Mouse (Mus musculus): ENCODE measurements around the gene Gpx1. TPM values are rescaled to one million over a fixed set of nuclear protein-coding genes. Genes with fewer than 3 reads are reported as not detected.
A peak's percentile ranks its signal among the peaks of the same experiment; 100 is the strongest.

The Gpx1 gene
- total and polyA plus RNA-seq, 2 experiments: 5,348 to 8,357 TPM

GRCm38 (mm10) chr9:108347024-108347423, 8.3 kb downstream of the Gpx1 start:
- 1% methylated on average over 11 of the region's 11 CpGs for WGBS
- H3K27me3 ChIP-seq (ENCODE audit: control insufficient read depth, insufficient read depth, low read length): no peaks in the 10 kb centered on the region
- peaks cover 15% of the 10 kb centered on the region; the same call in 1 of the 2 replicates for H3K79me2 ChIP-seq (ENCODE audit: control insufficient read depth, insufficient read depth, low read length)
- peak overlapping the region; percentile 87 for H3K27ac ChIP-seq (replicated peaks; ENCODE audit: insufficient read depth, low read depth, low read length)
- peak overlapping the region; percentile 77 for H3K9ac ChIP-seq (ENCODE audit: low read depth, low read length)
- H3K36me3 ChIP-seq (ENCODE audit: control insufficient read depth, insufficient read depth, low read length): peaks cover 13% of the 10 kb centered on the region
- peaks cover 24% of the 10 kb centered on the region for H3K4me1 ChIP-seq (ENCODE audit: control insufficient read depth, insufficient read depth, low read length)
- H3K4me3 ChIP-seq (ENCODE audit: insufficient read depth, low read depth, low read length): peak overlapping the region; percentile 98
- no peak for TF ChIP-seq CTCF (IDR thresholded peaks at IDR 0.05; ENCODE audit: low read depth, low read length)
- no peak for TF ChIP-seq POLR2A (IDR thresholded peaks at IDR 0.05; ENCODE audit: extremely low read depth, insufficient read depth, low read length)
- peak; percentile 74 for DNase-seq (ENCODE audit: extremely low read depth, low read depth, low spot score)

GRCm38 (mm10) chr9:108347540-108348289, 9.0 kb downstream of the Gpx1 start, which contains the start of gene Usp4:
Gene Usp4 (plus strand): TSS chr9:108347853.
- Histone ChIP-seq H3K4me1 (ENCODE audit: control insufficient read depth, insufficient read depth, low read length) (peaks cover 24% of the 10 kb centered on the region), H3K4me3 (ENCODE audit: insufficient read depth, low read depth, low read length) (peak within 1 kb of the TSS; percentile 98), H3K36me3 (ENCODE audit: control insufficient read depth, insufficient read depth, low read length) (peaks cover 18% of the 10 kb centered on the region), H3K79me2 (ENCODE audit: control insufficient read depth, insufficient read depth, low read length) (peaks cover 20% of the 10 kb centered on the region), H3K27ac (replicated peaks; ENCODE audit: insufficient read depth, low read depth, low read length) (peak within 1 kb of the TSS; percentile 94), H3K9ac (ENCODE audit: low read depth, low read length) (peak within 1 kb of the TSS; percentile 99), H3K27me3 (ENCODE audit: control insufficient read depth, insufficient read depth, low read length) (no peaks in the 10 kb centered on the region)
- DNase-seq (ENCODE audit: extremely low read depth, low read depth, low spot score): peak; percentile 76
- TF ChIP-seq CTCF (IDR thresholded peaks at IDR 0.05; ENCODE audit: low read depth, low read length) (no peak), POLR2A (IDR thresholded peaks at IDR 0.05; ENCODE audit: extremely low read depth, insufficient read depth, low read length) (peak; percentile 84)
- WGBS: under 1% methylated on average over 75 of the region's 75 CpGs

GRCm38 (mm10) chr9:108348290-108348680, 9.6 kb downstream of the Gpx1 start:
- Histone ChIP-seq H3K4me3 (ENCODE audit: insufficient read depth, low read depth, low read length) (peak overlapping the region; percentile 98), H3K36me3 (ENCODE audit: control insufficient read depth, insufficient read depth, low read length) (peaks cover 23% of the 10 kb centered on the region), H3K9ac (ENCODE audit: low read depth, low read length) (peak overlapping the region; percentile 99), H3K27ac (replicated peaks; ENCODE audit: insufficient read depth, low read depth, low read length) (peak overlapping the region; percentile 94), H3K27me3 (ENCODE audit: control insufficient read depth, insufficient read depth, low read length) (no peaks in the 10 kb centered on the region), H3K4me1 (ENCODE audit: control insufficient read depth, insufficient read depth, low read length) (peaks cover 19% of the 10 kb centered on the region), H3K79me2 (ENCODE audit: control insufficient read depth, insufficient read depth, low read length) (peaks cover 21% of the 10 kb centered on the region)
- TF ChIP-seq POLR2A (IDR thresholded peaks at IDR 0.05; ENCODE audit: extremely low read depth, insufficient read depth, low read length) (no peak), CTCF (IDR thresholded peaks at IDR 0.05; ENCODE audit: low read depth, low read length) (no peak)
- under 1% methylated on average over 14 of the region's 14 CpGs for WGBS
- DNase-seq (ENCODE audit: extremely low read depth, low read depth, low spot score): peak; percentile 43

- H3K27ac ChIP-seq (replicated peaks; ENCODE audit: insufficient read depth, low read depth, low read length): no peak overlapping the region
- no peak for DNase-seq (ENCODE audit: extremely low read depth, low read depth, low spot score)
- WGBS: 85% methylated on average over 4 of the region's 4 CpGs
- no peak for TF ChIP-seq CTCF (IDR thresholded peaks at IDR 0.05; ENCODE audit: low read depth, low read length)
- TF ChIP-seq POLR2A (IDR thresholded peaks at IDR 0.05; ENCODE audit: extremely low read depth, insufficient read depth, low read length): no peak
- peaks cover 8% of the 10 kb centered on the region for H3K4me1 ChIP-seq (ENCODE audit: control insufficient read depth, insufficient read depth, low read length)
- no peak overlapping the region for H3K9ac ChIP-seq (ENCODE audit: low read depth, low read length)
- H3K79me2 ChIP-seq (ENCODE audit: control insufficient read depth, insufficient read depth, low read length): peaks cover 24% of the 10 kb centered on the region
- no peaks in the 10 kb centered on the region for H3K27me3 ChIP-seq (ENCODE audit: control insufficient read depth, insufficient read depth, low read length)
- no peak overlapping the region for H3K4me3 ChIP-seq (ENCODE audit: insufficient read depth, low read depth, low read length)
- peaks cover 34% of the 10 kb centered on the region for H3K36me3 ChIP-seq (ENCODE audit: control insufficient read depth, insufficient read depth, low read length)
These were observed 11.0 kb downstream of the Gpx1 start for GRCm38 (mm10) chr9:108349727-108350126.

- no peak for DNase-seq (ENCODE audit: extremely low read depth, low read depth, low spot score)
- Histone ChIP-seq H3K4me3 (ENCODE audit: insufficient read depth, low read depth, low read length) (no peak overlapping the region), H3K79me2 (ENCODE audit: control insufficient read depth, insufficient read depth, low read length) (no peaks in the 10 kb centered on the region; the same call in 1 of the 2 replicates), H3K27ac (replicated peaks; ENCODE audit: insufficient read depth, low read depth, low read length) (peak overlapping the region; percentile 58), H3K27me3 (ENCODE audit: control insufficient read depth, insufficient read depth, low read length) (no peaks in the 10 kb centered on the region), H3K4me1 (ENCODE audit: control insufficient read depth, insufficient read depth, low read length) (peaks cover 20% of the 10 kb centered on the region), H3K9ac (ENCODE audit: low read depth, low read length) (no peak overlapping the region), H3K36me3 (ENCODE audit: control insufficient read depth, insufficient read depth, low read length) (peaks cover 55% of the 10 kb centered on the region)
- WGBS: 52% methylated on average over 9 of the region's 9 CpGs
- TF ChIP-seq CTCF (IDR thresholded peaks at IDR 0.05; ENCODE audit: low read depth, low read length) (no peak), POLR2A (IDR thresholded peaks at IDR 0.05; ENCODE audit: extremely low read depth, insufficient read depth, low read length) (no peak)
These were observed 39.5 kb downstream of the Gpx1 start for GRCm38 (mm10) chr9:108378234-108378633.

- peaks cover 54% of the 10 kb centered on the region for H3K36me3 ChIP-seq (ENCODE audit: control insufficient read depth, insufficient read depth, low read length)
- peak overlapping the region; percentile 58 for H3K27ac ChIP-seq (replicated peaks; ENCODE audit: insufficient read depth, low read depth, low read length)
- no peak overlapping the region for H3K9ac ChIP-seq (ENCODE audit: low read depth, low read length)
- no peaks in the 10 kb centered on the region; the same call in 1 of the 2 replicates for H3K79me2 ChIP-seq (ENCODE audit: control insufficient read depth, insufficient read depth, low read length)
- DNase-seq (ENCODE audit: extremely low read depth, low read depth, low spot score): peak; percentile 71
- WGBS: 34% methylated on average over 5 of the region's 5 CpGs
- H3K4me3 ChIP-seq (ENCODE audit: insufficient read depth, low read depth, low read length): no peak overlapping the region
- peaks cover 20% of the 10 kb centered on the region for H3K4me1 ChIP-seq (ENCODE audit: control insufficient read depth, insufficient read depth, low read length)
- TF ChIP-seq CTCF (IDR thresholded peaks at IDR 0.05; ENCODE audit: low read depth, low read length) (no peak), POLR2A (IDR thresholded peaks at IDR 0.05; ENCODE audit: extremely low read depth, insufficient read depth, low read length) (no peak)
- H3K27me3 ChIP-seq (ENCODE audit: control insufficient read depth, insufficient read depth, low read length): no peaks in the 10 kb centered on the region
These were observed 40.0 kb downstream of the Gpx1 start for GRCm38 (mm10) chr9:108378736-108379135.

All from liver, adult 2 months (tissue).